ENCODE assay signal across 23 mouse cellular contexts in genomic region chr2:35481322-35481990, GRCm38 (mm10). TPM values are rescaled to one million over a fixed set of nuclear protein-coding genes. Genes with fewer than 3 reads are reported as not detected.
DNase-seq lines count a peak whose midpoint lies in the region; ATAC-seq and TF ChIP-seq lines count a peak whose summit lies in the region.
"Had no signal": no experiment of that assay in that cellular context is flagged by ENCODE, and none has a peak within 500 bp of the region (broad histone marks: within the 10 kb centered on the region; RNA-seq: fewer than 3 reads in every experiment).

No protein-coding gene starts in this region.

- peak; percentile 32; the same call in 1 of the 2 replicates for ATAC-seq in forebrain, embryonic 14.5 days
- ATAC-seq in forebrain, embryonic 12.5 days (ENCODE audit: low FRiP score): no peak
- ATAC-seq in hindbrain, embryonic 11.5 days (ENCODE audit: low FRiP score): no peak
- no peak for ATAC-seq in hindbrain, embryonic 14.5 days (ENCODE audit: low FRiP score)
- ATAC-seq in neural tube, embryonic 15.5 days (ENCODE audit: low FRiP score): no peak
- ATAC-seq in midbrain, postnatal 0 days (ENCODE audit: low FRiP score): no peak
- ATAC-seq: intestine, embryonic 15.5 days had no signal

- no peaks in the 10 kb centered on the region for H3K27me3 ChIP-seq in forebrain, embryonic 14.5 days (replicated peaks; ENCODE audit: control insufficient read depth, insufficient read depth, low read length)
- no peaks in the 10 kb centered on the region for H3K27me3 ChIP-seq in forebrain, embryonic 12.5 days
- no peaks in the 10 kb centered on the region for H3K27me3 ChIP-seq in hindbrain, embryonic 11.5 days (ENCODE audit: control insufficient read depth, insufficient read depth, low read length)
- no peaks in the 10 kb centered on the region for H3K27me3 ChIP-seq in hindbrain, embryonic 14.5 days (ENCODE audit: control insufficient read depth, insufficient read depth, low read length)
- no peaks in the 10 kb centered on the region for H3K27me3 ChIP-seq in neural tube, embryonic 15.5 days (replicated peaks)
- no peaks in the 10 kb centered on the region for H3K27me3 ChIP-seq in midbrain, postnatal 0 days (ENCODE audit: insufficient read depth, low read length)
- H3K27me3 ChIP-seq: intestine, embryonic 15.5 days; liver, embryonic 15.5 days; lung, embryonic 15.5 days; stomach, embryonic 15.5 days had no signal

- H3K9me3 ChIP-seq in forebrain, embryonic 14.5 days (replicated peaks; ENCODE audit: control insufficient read depth, low read length): no peaks in the 10 kb centered on the region
- H3K9me3 ChIP-seq in forebrain, embryonic 12.5 days: no peaks in the 10 kb centered on the region
- no peaks in the 10 kb centered on the region for H3K9me3 ChIP-seq in hindbrain, embryonic 11.5 days (ENCODE audit: control insufficient read depth, low read length)
- no peaks in the 10 kb centered on the region for H3K9me3 ChIP-seq in hindbrain, embryonic 14.5 days (ENCODE audit: control insufficient read depth, low read length)
- no peaks in the 10 kb centered on the region for H3K9me3 ChIP-seq in neural tube, embryonic 15.5 days (replicated peaks)
- H3K9me3 ChIP-seq in midbrain, postnatal 0 days (ENCODE audit: low read length): no peaks in the 10 kb centered on the region
- H3K9me3 ChIP-seq: embryonic facial prominence, embryonic 10.5 days; intestine, embryonic 15.5 days; liver, embryonic 15.5 days; lung, embryonic 15.5 days; stomach, embryonic 15.5 days had no signal

- no peak overlapping the region for H3K4me2 ChIP-seq in forebrain, embryonic 14.5 days (ENCODE audit: low read length)
- no peak overlapping the region for H3K4me2 ChIP-seq in forebrain, embryonic 12.5 days
- 0 out of 2 replicates have a peak overlapping the region, but pooled peaks have one; percentile 5 for H3K4me2 ChIP-seq in hindbrain, embryonic 11.5 days (replicated peaks; ENCODE audit: low read depth, low read length)
- H3K4me2 ChIP-seq in hindbrain, embryonic 14.5 days (replicated peaks): no peak overlapping the region
- H3K4me2 ChIP-seq in neural tube, embryonic 15.5 days: no peak overlapping the region
- no peak overlapping the region for H3K4me2 ChIP-seq in midbrain, postnatal 0 days (ENCODE audit: low read depth, low read length, poor library complexity, severe bottlenecking)
- H3K4me2 ChIP-seq: intestine, embryonic 15.5 days; liver, embryonic 15.5 days; lung, embryonic 15.5 days; stomach, embryonic 15.5 days had no signal

- no peak overlapping the region for H3K27ac ChIP-seq in forebrain, embryonic 14.5 days (ENCODE audit: low read depth, low read length)
- no peak overlapping the region for H3K27ac ChIP-seq in forebrain, embryonic 12.5 days
- no peak overlapping the region for H3K27ac ChIP-seq in hindbrain, embryonic 11.5 days (ENCODE audit: low read depth, low read length)
- no peak overlapping the region for H3K27ac ChIP-seq in hindbrain, embryonic 14.5 days
- peak overlapping the region; percentile 11; the same call in 1 of the 2 replicates for H3K27ac ChIP-seq in neural tube, embryonic 15.5 days (replicated peaks)
- H3K27ac ChIP-seq in midbrain, postnatal 0 days (ENCODE audit: low read depth, low read length): no peak overlapping the region
- H3K27ac ChIP-seq: embryonic facial prominence, embryonic 10.5 days; intestine, embryonic 15.5 days; left cerebral cortex, adult 2 months; lung, embryonic 15.5 days; stomach, embryonic 15.5 days had no signal

- peak; percentile 33 for DNase-seq in forebrain, embryonic 14.5 days (ENCODE audit: low spot score)
- DNase-seq in hindbrain, embryonic 11.5 days (ENCODE audit: low spot score): no peak
- DNase-seq in hindbrain, embryonic 14.5 days (ENCODE audit: low spot score): no peak
- no peak for DNase-seq in neural tube, embryonic 10.5 days (ENCODE audit: extremely low spot score, low spot score)
- DNase-seq in midbrain, postnatal 0 days (ENCODE audit: low spot score): peak; percentile 47
- no peak for DNase-seq in lung, postnatal 25 days (ENCODE audit: low spot score)
- DNase-seq: adrenal gland, postnatal 25 days; cerebellum, adult 11-12 months; cerebellum, postnatal 10 days; gastrocnemius, postnatal 25 days; heart, adult 18-20 months; heart, postnatal 4 days; kidney, adult 9 months; thymus, postnatal 36 days had no signal

- 38% methylated on average over 7 of the region's 7 CpGs for whole genome bisulfite sequencing in forebrain, embryonic 14.5 days
- WGBS in forebrain, embryonic 12.5 days: 61% methylated on average over 7 of the region's 7 CpGs
- WGBS in hindbrain, embryonic 11.5 days: 58% methylated on average over 7 of the region's 7 CpGs
- 39% methylated on average over 7 of the region's 7 CpGs for WGBS in hindbrain, embryonic 14.5 days
- 51% methylated on average over 7 of the region's 7 CpGs for WGBS in neural tube, embryonic 15.5 days
- WGBS in midbrain, postnatal 0 days: 44% methylated on average over 7 of the region's 7 CpGs

- no peak for TF ChIP-seq CTCF in midbrain, postnatal 0 days (IDR thresholded peaks at IDR 0.05)

- H3K4me1 ChIP-seq in forebrain, embryonic 14.5 days (ENCODE audit: control insufficient read depth, insufficient read depth, low read length): peaks cover 5% of the 10 kb centered on the region; the same call in 1 of the 2 replicates
- peaks cover 9% of the 10 kb centered on the region for H3K4me1 ChIP-seq in forebrain, embryonic 12.5 days
- no peaks in the 10 kb centered on the region; the same call in 1 of the 2 replicates for H3K4me1 ChIP-seq in hindbrain, embryonic 11.5 days (replicated peaks; ENCODE audit: control insufficient read depth, insufficient read depth, low read length)
- H3K4me1 ChIP-seq in hindbrain, embryonic 14.5 days (replicated peaks; ENCODE audit: control insufficient read depth, insufficient read depth, low read length): peaks cover 5% of the 10 kb centered on the region; the same call in 1 of the 2 replicates
- H3K4me1 ChIP-seq in neural tube, embryonic 15.5 days: no peaks in the 10 kb centered on the region; the same call in 1 of the 2 replicates
- H3K4me1 ChIP-seq in midbrain, postnatal 0 days (ENCODE audit: insufficient read depth, low read length): no peaks in the 10 kb centered on the region
- H3K4me1 ChIP-seq: intestine, embryonic 15.5 days; lung, embryonic 15.5 days; stomach, embryonic 15.5 days had no signal

- no peaks in the 10 kb centered on the region for H3K36me3 ChIP-seq in forebrain, embryonic 14.5 days (ENCODE audit: control insufficient read depth, insufficient read depth, low read length)
- H3K36me3 ChIP-seq in forebrain, embryonic 12.5 days (replicated peaks): no peaks in the 10 kb centered on the region
- no peaks in the 10 kb centered on the region for H3K36me3 ChIP-seq in hindbrain, embryonic 11.5 days (ENCODE audit: control insufficient read depth, insufficient read depth, low read length)
- no peaks in the 10 kb centered on the region for H3K36me3 ChIP-seq in hindbrain, embryonic 14.5 days (replicated peaks; ENCODE audit: control insufficient read depth, insufficient read depth)
- no peaks in the 10 kb centered on the region for H3K36me3 ChIP-seq in neural tube, embryonic 15.5 days
- H3K36me3 ChIP-seq in midbrain, postnatal 0 days (ENCODE audit: insufficient read depth, low read length): no peaks in the 10 kb centered on the region
- H3K36me3 ChIP-seq: embryonic facial prominence, embryonic 10.5 days; intestine, embryonic 15.5 days; liver, embryonic 15.5 days; lung, embryonic 15.5 days; stomach, embryonic 15.5 days had no signal

- H3K9ac ChIP-seq in forebrain, embryonic 14.5 days (ENCODE audit: low read length): no peak overlapping the region
- no peak overlapping the region for H3K9ac ChIP-seq in forebrain, embryonic 12.5 days
- no peak overlapping the region for H3K9ac ChIP-seq in hindbrain, embryonic 11.5 days (ENCODE audit: low read depth, low read length)
- no peak overlapping the region for H3K9ac ChIP-seq in hindbrain, embryonic 14.5 days
- H3K9ac ChIP-seq in neural tube, embryonic 15.5 days (replicated peaks): no peak overlapping the region
- no peak overlapping the region for H3K9ac ChIP-seq in midbrain, postnatal 0 days (replicated peaks; ENCODE audit: low read length, poor library complexity, severe bottlenecking)
- H3K9ac ChIP-seq: intestine, embryonic 15.5 days; liver, embryonic 15.5 days; lung, embryonic 15.5 days; stomach, embryonic 15.5 days had no signal

- H3K4me3 ChIP-seq in forebrain, embryonic 14.5 days (ENCODE audit: low read depth, low read length): no peak overlapping the region
- no peak overlapping the region for H3K4me3 ChIP-seq in forebrain, embryonic 12.5 days (replicated peaks)
- H3K4me3 ChIP-seq in hindbrain, embryonic 11.5 days (ENCODE audit: low read depth, low read length): no peak overlapping the region
- no peak overlapping the region for H3K4me3 ChIP-seq in hindbrain, embryonic 14.5 days (replicated peaks; ENCODE audit: low read length)
- no peak overlapping the region for H3K4me3 ChIP-seq in neural tube, embryonic 15.5 days (replicated peaks)
- H3K4me3 ChIP-seq in midbrain, postnatal 0 days (ENCODE audit: low read depth, low read length): no peak overlapping the region
- H3K4me3 ChIP-seq: embryonic facial prominence, embryonic 10.5 days; intestine, embryonic 15.5 days; left cerebral cortex, adult 2 months; liver, embryonic 15.5 days; lung, embryonic 15.5 days; myocyte; stomach, embryonic 15.5 days had no signal

RNA-seq across cellular contexts. Expression of gene Ggta1, which starts 18.4 kb away (rescaled TPM):
- polyA plus RNA-seq in forebrain, embryonic 14.5 days (2014; fragmentation: Nextera tagmentation; extraction: Ambion mirVana): 5.0 and 6.1 TPM in 2 replicates
- 4.7 and 4.9 TPM in 2 replicates for polyA plus RNA-seq in forebrain, embryonic 12.5 days (2016; fragmentation: Nextera tagmentation; extraction: Ambion mirVana)
- 5.6 and 5.9 TPM in 2 replicates for polyA plus RNA-seq in hindbrain, embryonic 11.5 days (2014; fragmentation: Nextera tagmentation; extraction: Ambion mirVana)
- polyA plus RNA-seq in hindbrain, embryonic 14.5 days (2014; fragmentation: Nextera tagmentation; extraction: Ambion mirVana): 7.8 and 8.4 TPM in 2 replicates
- polyA plus RNA-seq in neural tube, embryonic 15.5 days (2015; fragmentation: Nextera tagmentation; extraction: Ambion mirVana): 7.4 and 14.2 TPM in 2 replicates
- 5.1 and 5.4 TPM in 2 replicates for total RNA-seq in midbrain, postnatal 0 days (2014; rRNA removed)
- 3.8 and 3.9 TPM in 2 replicates for polyA plus RNA-seq in midbrain, postnatal 0 days (2015; fragmentation: Nextera tagmentation; extraction: Ambion mirVana)

Comparison
In these comparisons a context has a peak if more than half of its experiments do, and no peak if none do; other contexts are left out.
1. DNase-seq: peak in forebrain, embryonic 14.5 days (single experiment) and midbrain, postnatal 0 days (single experiment); none in hindbrain, embryonic 11.5 days (single experiment), hindbrain, embryonic 14.5 days (single experiment), neural tube, embryonic 10.5 days (single experiment) and lung, postnatal 25 days (single experiment).